Comparison of ENCODE assay signal across 13 mouse cellular contexts in the genomic region with DNA sequence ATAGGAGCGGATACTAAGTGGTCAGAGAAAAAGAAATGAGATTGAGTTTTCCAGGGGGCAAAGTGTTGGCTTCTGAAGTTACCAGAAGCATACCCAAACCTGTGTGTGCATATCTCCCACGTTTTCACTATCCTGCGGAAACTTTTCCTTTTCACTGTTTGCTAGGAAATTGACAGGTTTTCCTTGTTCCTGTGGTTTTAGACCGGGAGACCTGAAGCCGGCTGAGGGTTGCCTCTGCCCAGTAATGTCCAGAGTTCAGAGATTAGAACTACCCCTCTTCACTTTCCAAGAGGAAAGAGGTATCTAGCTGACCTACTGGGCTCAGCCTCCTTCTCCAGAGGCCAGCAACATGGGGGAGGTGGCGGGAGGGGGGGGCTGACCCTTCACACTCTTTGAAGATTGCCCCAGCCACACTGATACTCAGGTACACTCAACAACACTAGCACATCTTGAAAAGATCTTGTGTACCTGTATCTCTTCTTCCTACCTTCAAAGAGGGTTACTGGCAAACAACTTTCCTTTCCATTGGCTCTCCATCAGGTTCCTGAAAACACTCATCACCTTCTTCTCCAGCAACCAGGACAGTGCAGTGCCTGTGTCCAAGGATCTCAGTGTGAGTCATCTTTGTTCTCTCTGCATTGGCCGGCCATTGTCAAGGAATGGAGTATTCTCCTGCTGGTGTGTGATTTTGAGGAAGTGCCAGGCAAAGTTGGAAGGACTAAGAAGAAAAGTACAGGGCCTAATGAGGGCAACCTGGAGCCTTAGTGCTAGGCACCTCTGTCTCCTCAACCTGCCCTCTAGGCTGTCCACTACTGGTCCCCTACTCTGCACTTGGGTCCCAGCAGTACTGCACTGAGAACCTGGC. TPM values are rescaled to one million over a fixed set of nuclear protein-coding genes. Genes with fewer than 3 reads are reported as not detected.
DNase-seq lines count a peak whose midpoint lies in the region; ATAC-seq and TF ChIP-seq lines count a peak whose summit lies in the region.
"Had no signal": no experiment of that assay in that cellular context is flagged by ENCODE, and none has a peak within 500 bp of the region (broad histone marks: within the 10 kb centered on the region; RNA-seq: fewer than 3 reads in every experiment).

No protein-coding gene starts in this region.

- ATAC-seq in forebrain, embryonic 16.5 days = no peak
- ATAC-seq in forebrain, embryonic 14.5 days = no peak
- ATAC-seq in megakaryocyte, adult 5-6 weeks (ENCODE audit: poor library complexity, severe bottlenecking) = no peak
- no peak for ATAC-seq in embryonic facial prominence, embryonic 13.5 days (ENCODE audit: insufficient number of reproducible peaks, insufficient read depth, low FRiP score, low TSS enrichment, low read depth)
- ATAC-seq in neural tube, embryonic 11.5 days (ENCODE audit: insufficient read depth, low FRiP score, low TSS enrichment) = no peak

- 1% methylated on average over 7 of the region's 7 CpGs for WGBS in forebrain, embryonic 16.5 days
- WGBS in forebrain, embryonic 14.5 days = under 1% methylated on average over 7 of the region's 7 CpGs
- WGBS in embryonic facial prominence, embryonic 13.5 days = 13% methylated on average over 7 of the region's 7 CpGs
- WGBS in neural tube, embryonic 11.5 days = 3% methylated on average over 7 of the region's 7 CpGs

- peaks cover 34% of the 10 kb centered on the region for H3K4me1 ChIP-seq in forebrain, embryonic 16.5 days (replicated peaks; ENCODE audit: control insufficient read depth, insufficient read depth, low read length)
- peaks cover 13% of the 10 kb centered on the region; the same call in 1 of the 2 replicates for H3K4me1 ChIP-seq in forebrain, embryonic 14.5 days (ENCODE audit: control insufficient read depth, insufficient read depth, low read length)
- peaks cover 45% of the 10 kb centered on the region for H3K4me1 ChIP-seq in megakaryocyte, embryonic 14.5 days
- peaks cover 54% of the 10 kb centered on the region for H3K4me1 ChIP-seq in embryonic facial prominence, embryonic 13.5 days
- H3K4me1 ChIP-seq in neural tube, embryonic 11.5 days (ENCODE audit: control insufficient read depth, insufficient read depth, low read length) = 0 out of 2 replicates have a peak, but pooled peaks cover 7% of the 10 kb centered on the region

- H3K27me3 ChIP-seq in forebrain, embryonic 16.5 days (replicated peaks; ENCODE audit: control insufficient read depth, insufficient read depth, low read length) = peaks cover 61% of the 10 kb centered on the region
- peaks cover 83% of the 10 kb centered on the region for H3K27me3 ChIP-seq in forebrain, embryonic 14.5 days (replicated peaks; ENCODE audit: control insufficient read depth, insufficient read depth, low read length)
- peaks cover 93% of the 10 kb centered on the region for H3K27me3 ChIP-seq in megakaryocyte, embryonic 14.5 days (replicated peaks)
- peaks cover 86% of the 10 kb centered on the region for H3K27me3 ChIP-seq in embryonic facial prominence, embryonic 13.5 days
- H3K27me3 ChIP-seq in neural tube, embryonic 11.5 days (ENCODE audit: control insufficient read depth, insufficient read depth, low read length) = peaks cover 93% of the 10 kb centered on the region

- no peak for DNase-seq in forebrain, embryonic 14.5 days (ENCODE audit: low spot score)
- peak; percentile 23 for DNase-seq in neural tube, embryonic 11.5 days (ENCODE audit: low spot score)
- no peak for DNase-seq in cerebellum, postnatal 4 days (ENCODE audit: low spot score in 2 of 2)
- no peak for DNase-seq in layer of hippocampus, adult 2 months (ENCODE audit: low spot score in 2 of 2)
- DNase-seq: kidney, postnatal 10 days; thymus, postnatal 25 days had no signal

- no peak overlapping the region for H3K27ac ChIP-seq in forebrain, embryonic 16.5 days (ENCODE audit: low read length)
- H3K27ac ChIP-seq in forebrain, embryonic 14.5 days (ENCODE audit: low read depth, low read length) = no peak overlapping the region
- peak overlapping the region; percentile 62; the same call in 1 of the 2 replicates for H3K27ac ChIP-seq in embryonic facial prominence, embryonic 13.5 days
- H3K27ac ChIP-seq in neural tube, embryonic 11.5 days (ENCODE audit: low read depth, low read length) = no peak overlapping the region
- H3K27ac ChIP-seq in layer of hippocampus, adult 2 months = no peak overlapping the region
- H3K27ac ChIP-seq: hindbrain, embryonic 15.5 days; liver, embryonic 14.5 days had no signal

- no peak for TF ChIP-seq CTCF in layer of hippocampus, adult 2 months (conservative IDR thresholded peaks at IDR 0.05)

- no peaks in the 10 kb centered on the region for H3K9me3 ChIP-seq in forebrain, embryonic 16.5 days (ENCODE audit: control insufficient read depth, low read length)
- H3K9me3 ChIP-seq in forebrain, embryonic 14.5 days (replicated peaks; ENCODE audit: control insufficient read depth, low read length) = no peaks in the 10 kb centered on the region
- peaks cover 9% of the 10 kb centered on the region; the same call in 1 of the 2 replicates for H3K9me3 ChIP-seq in megakaryocyte, embryonic 14.5 days
- no peaks in the 10 kb centered on the region for H3K9me3 ChIP-seq in embryonic facial prominence, embryonic 13.5 days
- H3K9me3 ChIP-seq in neural tube, embryonic 11.5 days (ENCODE audit: control insufficient read depth, low read length) = no peaks in the 10 kb centered on the region
- H3K9me3 ChIP-seq: hindbrain, embryonic 15.5 days had no signal

- no peak overlapping the region for H3K4me3 ChIP-seq in forebrain, embryonic 16.5 days (replicated peaks; ENCODE audit: low read length)
- no peak overlapping the region for H3K4me3 ChIP-seq in forebrain, embryonic 14.5 days (ENCODE audit: low read depth, low read length)
- peak overlapping the region; percentile 78 for H3K4me3 ChIP-seq in megakaryocyte, embryonic 14.5 days (replicated peaks)
- H3K4me3 ChIP-seq in embryonic facial prominence, embryonic 13.5 days = peak overlapping the region; percentile 34
- no peak overlapping the region for H3K4me3 ChIP-seq in neural tube, embryonic 11.5 days (ENCODE audit: low read depth, low read length)
- no peak overlapping the region for H3K4me3 ChIP-seq in layer of hippocampus, adult 2 months
- H3K4me3 ChIP-seq: hindbrain, embryonic 15.5 days had no signal

- H3K4me2 ChIP-seq in forebrain, embryonic 16.5 days (ENCODE audit: low read length) = peak overlapping the region; percentile 40; the same call in 1 of the 2 replicates
- H3K4me2 ChIP-seq in forebrain, embryonic 14.5 days (ENCODE audit: low read length) = no peak overlapping the region
- peak overlapping the region; percentile 61 for H3K4me2 ChIP-seq in embryonic facial prominence, embryonic 13.5 days
- H3K4me2 ChIP-seq in neural tube, embryonic 11.5 days (ENCODE audit: low read depth) = no peak overlapping the region

- no peaks in the 10 kb centered on the region for H3K36me3 ChIP-seq in forebrain, embryonic 16.5 days (ENCODE audit: control insufficient read depth, insufficient read depth)
- no peaks in the 10 kb centered on the region for H3K36me3 ChIP-seq in forebrain, embryonic 14.5 days (ENCODE audit: control insufficient read depth, insufficient read depth, low read length)
- H3K36me3 ChIP-seq in megakaryocyte, embryonic 14.5 days (replicated peaks; ENCODE audit: low read length) = no peaks in the 10 kb centered on the region
- no peaks in the 10 kb centered on the region for H3K36me3 ChIP-seq in embryonic facial prominence, embryonic 13.5 days
- no peaks in the 10 kb centered on the region for H3K36me3 ChIP-seq in neural tube, embryonic 11.5 days (ENCODE audit: control insufficient read depth, insufficient read depth, low read length)
- H3K36me3 ChIP-seq: G1E; hindbrain, embryonic 15.5 days had no signal

- no peak overlapping the region for H3K9ac ChIP-seq in forebrain, embryonic 16.5 days (replicated peaks; ENCODE audit: low read depth, low read length)
- no peak overlapping the region for H3K9ac ChIP-seq in forebrain, embryonic 14.5 days (ENCODE audit: low read length)
- peak overlapping the region; percentile 63 for H3K9ac ChIP-seq in embryonic facial prominence, embryonic 13.5 days
- no peak overlapping the region for H3K9ac ChIP-seq in neural tube, embryonic 11.5 days (ENCODE audit: low read length)
- H3K9ac ChIP-seq: hindbrain, embryonic 15.5 days; liver, embryonic 14.5 days had no signal

RNA-seq across cellular contexts. Expression of gene Satb2, which starts 1.3 kb away (rescaled TPM):
- 74.5 and 109 TPM in 2 replicates for polyA plus RNA-seq in forebrain, embryonic 16.5 days (2015; fragmentation: Nextera tagmentation; extraction: Ambion mirVana)
- 20.1 and 40.6 TPM in 2 replicates for polyA plus RNA-seq in forebrain, embryonic 14.5 days (2014; fragmentation: Nextera tagmentation; extraction: Ambion mirVana)
- polyA plus RNA-seq in megakaryocyte, embryonic 14.5 days (2012; ENCODE audit: insufficient read depth, low replicate concordance) = 0.15 TPM in 1 of 2 replicates, not detected in the other
- total RNA-seq in megakaryocyte, adult 5-6 weeks (2015) = 1.1 and 1.2 TPM in 2 replicates
- total RNA-seq in megakaryocyte, adult 5-6 weeks (2017) = 0.29 and 0.98 TPM in 2 replicates
- polyA plus RNA-seq in embryonic facial prominence, embryonic 13.5 days (2015; fragmentation: Nextera tagmentation; extraction: Ambion mirVana) = 19.4 and 23.9 TPM in 2 replicates
- 1.5 and 1.8 TPM in 2 replicates for polyA plus RNA-seq in neural tube, embryonic 11.5 days (2014; fragmentation: Nextera tagmentation; extraction: Ambion mirVana)
- total RNA-seq in layer of hippocampus, adult 2 months (2021) = 10 to 100 TPM; 14.1 to 16.9 TPM
- polyA plus RNA-seq: G1E had no signal

Comparison
In these comparisons a context has a peak if more than half of its experiments do, and no peak if none do; other contexts are left out.
1. H3K4me2 ChIP-seq: peak in forebrain, embryonic 16.5 days (single experiment) and embryonic facial prominence, embryonic 13.5 days (single experiment); none in forebrain, embryonic 14.5 days (single experiment) and neural tube, embryonic 11.5 days (single experiment).
2. H3K4me3 ChIP-seq: peak in megakaryocyte, embryonic 14.5 days (single experiment) and embryonic facial prominence, embryonic 13.5 days (single experiment); none in forebrain, embryonic 16.5 days (single experiment), forebrain, embryonic 14.5 days (single experiment), neural tube, embryonic 11.5 days (single experiment) and layer of hippocampus, adult 2 months (single experiment).